Mouse (Mus musculus) thymus, postnatal 14 days (tissue): ENCODE measurements around the gene Gm17019.
"Not testable (repeated sequence)": the region's sequence is repeated elsewhere in the genome, so short reads cannot be mapped to it uniquely, and the experiment has no call there.

ENCODE experiments used
- DNase-seq: peaks from one replicate; pipeline ENCODE4 v3.0.0; 2021

The Gm17019 gene

GRCm38 (mm10) chr5:15032898-15033297 lies at the start of gene Gm17019:
Gm17019 (minus strand) TSS chr5:15032998.
- DNase-seq = not testable (repeated sequence)

GRCm38 (mm10) chr5:15062385-15062715 lies 29.6 kb upstream of the Gm17019 start:
- not testable (repeated sequence) for DNase-seq

GRCm38 (mm10) chr5:15061638-15062384 lies 29.0 kb upstream of the Gm17019 start:
- not testable (repeated sequence) for DNase-seq

- DNase-seq = not testable (repeated sequence)
Measured at GRCm38 (mm10) chr5:15054151-15055025, 21.6 kb upstream of the Gm17019 start.

DNA sequence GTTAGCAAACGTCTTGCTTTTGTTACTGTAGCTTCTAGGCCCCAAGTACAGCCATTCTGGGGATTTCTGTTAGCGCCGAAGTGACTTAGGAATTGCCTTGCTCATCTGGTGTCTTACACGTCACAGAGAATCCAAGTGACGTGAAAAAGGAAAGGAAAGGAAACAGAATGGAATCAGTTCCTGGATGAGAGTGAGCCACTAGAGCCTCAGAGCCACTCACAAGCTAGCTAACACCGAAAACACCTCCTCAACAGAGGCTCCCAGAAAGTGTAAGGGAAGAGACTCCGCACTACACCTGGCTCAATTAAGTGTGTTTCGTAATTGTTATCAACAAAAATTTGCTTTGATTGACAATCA lies 20.8 kb upstream of the Gm17019 start:
- DNase-seq = not testable (repeated sequence)

- DNase-seq = not testable (repeated sequence)
Measured at GRCm38 (mm10) chr5:15052945-15053605, 20.3 kb upstream of the Gm17019 start.

GRCm38 (mm10) chr5:15050807-15051206 lies 18.0 kb upstream of the Gm17019 start:
- DNase-seq = not testable (repeated sequence)

GRCm38 (mm10) chr5:15044830-15045767 lies 12.3 kb upstream of the Gm17019 start:
- not testable (repeated sequence) for DNase-seq

- not testable (repeated sequence) for DNase-seq
Measured at GRCm38 (mm10) chr5:15040784-15041183, 8.0 kb upstream of the Gm17019 start.

GRCm38 (mm10) chr5:15039984-15040383 lies 7.2 kb upstream of the Gm17019 start:
- DNase-seq = not testable (repeated sequence)

- not testable (repeated sequence) for DNase-seq
Measured at GRCm38 (mm10) chr5:15024316-15024715, 8.5 kb downstream of the Gm17019 start.

DNA sequence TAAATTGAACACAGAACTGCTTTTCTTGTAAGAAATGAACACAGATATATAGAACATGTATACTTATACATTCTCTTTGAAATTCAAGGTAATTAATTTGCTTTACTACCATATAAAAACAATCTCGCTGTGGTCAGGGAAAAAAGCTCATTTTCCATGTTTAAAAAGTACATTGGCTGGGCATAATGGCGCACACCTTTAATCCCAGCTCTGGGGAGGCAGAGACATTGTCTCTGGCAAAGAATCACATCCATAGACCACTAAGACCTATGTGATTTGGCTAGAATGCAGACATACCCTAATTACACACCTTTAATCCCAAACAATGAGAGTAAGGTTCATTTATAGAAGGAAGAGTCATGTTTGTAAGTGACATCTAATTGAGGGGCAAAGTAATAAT lies 12.7 kb downstream of the Gm17019 start:
- not testable (repeated sequence) for DNase-seq

GRCm38 (mm10) chr5:15010639-15011582 lies 21.9 kb downstream of the Gm17019 start:
- not testable (repeated sequence) for DNase-seq

GRCm38 (mm10) chr5:15006907-15007306 lies 25.9 kb downstream of the Gm17019 start:
- not testable (repeated sequence) for DNase-seq

- DNase-seq = not testable (repeated sequence)
Measured at GRCm38 (mm10) chr5:15006288-15006687, 26.5 kb downstream of the Gm17019 start.

GRCm38 (mm10) chr5:15005584-15005983 lies 27.2 kb downstream of the Gm17019 start:
- DNase-seq = not testable (repeated sequence)

DNA sequence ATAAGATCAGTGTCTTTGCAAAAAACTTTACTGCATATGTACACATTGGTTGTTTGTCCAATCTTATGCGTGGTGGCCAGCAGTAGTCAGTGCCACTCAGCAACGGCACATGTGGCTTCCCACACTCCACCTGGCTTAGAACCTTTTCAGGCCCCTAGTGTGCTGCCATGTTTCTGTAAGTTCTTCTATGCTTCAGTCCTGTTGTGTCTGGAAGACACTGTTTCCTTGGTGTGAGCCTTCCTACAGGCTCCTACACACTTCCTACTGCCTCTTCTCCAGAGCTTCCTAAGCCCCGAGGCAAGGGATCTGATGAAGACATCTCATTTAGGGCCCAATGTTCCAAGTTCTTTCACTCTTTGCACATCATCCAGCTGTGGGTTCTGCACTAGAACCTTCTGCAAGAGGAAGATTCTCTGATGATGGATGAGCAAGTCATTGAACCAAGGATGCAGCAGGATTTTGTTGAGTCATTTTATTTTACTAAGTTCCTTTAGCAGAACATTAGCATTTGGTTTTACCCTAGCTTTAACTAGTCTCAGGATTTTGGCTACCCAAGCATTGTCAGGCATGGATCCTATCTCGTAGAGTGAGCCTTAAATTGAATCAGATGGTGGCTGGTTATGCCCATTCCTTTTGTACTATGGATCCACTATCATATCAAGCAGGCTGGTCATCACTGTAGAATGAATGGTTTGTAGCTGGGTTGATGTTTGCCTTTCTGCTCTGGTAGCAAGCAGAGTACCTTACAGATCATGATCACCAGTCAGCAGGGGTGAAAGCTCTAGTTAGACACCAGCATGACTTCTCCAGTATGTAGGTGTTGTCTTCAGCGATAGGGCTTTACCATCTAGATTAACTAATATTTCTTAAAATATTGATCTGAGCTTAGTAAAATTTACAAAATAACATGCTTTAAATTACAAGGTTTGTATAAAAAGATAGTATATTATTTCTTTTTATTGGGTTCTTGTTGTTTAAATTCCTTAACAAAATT lies 27.9 kb downstream of the Gm17019 start:
- DNase-seq = not testable (repeated sequence)

DNA sequence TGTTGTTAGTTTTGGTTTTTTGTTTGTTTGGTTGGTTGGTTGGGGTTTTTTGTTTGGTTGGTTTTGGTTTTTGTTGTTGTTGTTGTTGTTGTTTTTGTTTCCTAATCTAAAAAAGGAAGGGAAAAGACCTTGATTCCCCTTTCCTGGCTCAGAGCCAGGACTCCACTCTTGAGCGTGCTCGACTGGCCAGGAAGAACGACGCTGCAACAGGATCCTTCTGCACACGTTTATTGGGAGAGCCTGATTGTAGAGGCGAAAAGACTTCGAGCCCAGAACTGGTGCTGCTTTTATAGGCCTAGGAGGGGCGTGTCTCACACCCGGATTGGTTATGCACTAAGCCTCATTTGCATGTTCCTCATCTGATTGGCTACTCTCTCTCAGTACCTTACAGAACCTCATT lies 34.7 kb downstream of the Gm17019 start:
- not testable (repeated sequence) for DNase-seq

- DNase-seq = not testable (repeated sequence)
Measured at GRCm38 (mm10) chr5:14997556-14997955, 35.2 kb downstream of the Gm17019 start.
